Mouse (Mus musculus) heart, adult 9 months (tissue): ENCODE results near the gene Ppp3cb.
"Not testable (repeated sequence)": the region's sequence is repeated elsewhere in the genome, so short reads cannot be mapped to it uniquely, and the experiment has no call there.

Experiments used
- DNase-seq, 2 experiments: peaks; one replicate each; pipeline ENCODE4 v3.0.0; 2022; ENCODE audit warnings: low spot score in 2 of 2

The Ppp3cb gene

GRCm38 (mm10) chr14:20546415-20546814 is at the start of gene Ppp3cb:
Ppp3cb (minus strand) TSS chr14:20546573.
- DNase-seq: peak; percentile 81 to 85

GRCm38 (mm10) chr14:20595781-20596180 is 49.4 kb upstream of the Ppp3cb start:
- no peak for DNase-seq

- no peak for DNase-seq
These were observed 41.1 kb upstream of the Ppp3cb start for GRCm38 (mm10) chr14:20587458-20587857.

GRCm38 (mm10) chr14:20578822-20579407 is 32.5 kb upstream of the Ppp3cb start:
- no peak for DNase-seq

- peak; percentile 44 to 72 for DNase-seq
These were observed 29.8 kb upstream of the Ppp3cb start for GRCm38 (mm10) chr14:20576179-20576578.

GRCm38 (mm10) chr14:20573196-20573595 is 26.8 kb upstream of the Ppp3cb start:
- not testable (repeated sequence) for DNase-seq

- no peak for DNase-seq
These were observed 19.1 kb upstream of the Ppp3cb start for GRCm38 (mm10) chr14:20565256-20566021.

GRCm38 (mm10) chr14:20564692-20565091 is 18.3 kb upstream of the Ppp3cb start:
- no peak for DNase-seq

GRCm38 (mm10) chr14:20561897-20562296 is 15.5 kb upstream of the Ppp3cb start:
- no peak for DNase-seq

GRCm38 (mm10) chr14:20550136-20550535 is 3.8 kb upstream of the Ppp3cb start:
- DNase-seq: no peak

- DNase-seq: peak; percentile 91 to 92
These were observed 643 bp downstream of the Ppp3cb start for GRCm38 (mm10) chr14:20545529-20546331.

- no peak for DNase-seq
These were observed 1.6 kb downstream of the Ppp3cb start for GRCm38 (mm10) chr14:20544467-20545411.

- no peak for DNase-seq
These were observed 16.7 kb downstream of the Ppp3cb start for GRCm38 (mm10) chr14:20529643-20530042.

GRCm38 (mm10) chr14:20520179-20520578 is 26.2 kb downstream of the Ppp3cb start:
- no peak for DNase-seq

- DNase-seq: no peak
These were observed 37.9 kb downstream of the Ppp3cb start for GRCm38 (mm10) chr14:20508424-20508823.

- peak in 1 of 2 experiments; percentile 7 for DNase-seq
These were observed 43.4 kb downstream of the Ppp3cb start for GRCm38 (mm10) chr14:20502966-20503365.

- no peak for DNase-seq
These were observed 46.4 kb downstream of the Ppp3cb start for GRCm38 (mm10) chr14:20499982-20500381.

- DNase-seq: no peak
These were observed 49.8 kb downstream of the Ppp3cb start, which contains the start of gene Mss51 for GRCm38 (mm10) chr14:20496603-20497002. Mss51 (minus strand) TSS chr14:20496901.

GRCm38 (mm10) chr14:20486031-20486430 is 60.3 kb downstream of the Ppp3cb start:
- no peak for DNase-seq

GRCm38 (mm10) chr14:20482051-20482751 is 64.2 kb downstream of the Ppp3cb start:
- DNase-seq: no peak

- no peak for DNase-seq
These were observed 65.2 kb downstream of the Ppp3cb start for GRCm38 (mm10) chr14:20481211-20481610.
